Mouse (Mus musculus): ENCODE data around the gene E330009J07Rik. TPM values are rescaled to one million over a fixed set of nuclear protein-coding genes. Genes with fewer than 3 reads are reported as not detected.

E330009J07Rik gene
- polyA plus RNA-seq, 1 experiment, result 4.7 TPM

DNA sequence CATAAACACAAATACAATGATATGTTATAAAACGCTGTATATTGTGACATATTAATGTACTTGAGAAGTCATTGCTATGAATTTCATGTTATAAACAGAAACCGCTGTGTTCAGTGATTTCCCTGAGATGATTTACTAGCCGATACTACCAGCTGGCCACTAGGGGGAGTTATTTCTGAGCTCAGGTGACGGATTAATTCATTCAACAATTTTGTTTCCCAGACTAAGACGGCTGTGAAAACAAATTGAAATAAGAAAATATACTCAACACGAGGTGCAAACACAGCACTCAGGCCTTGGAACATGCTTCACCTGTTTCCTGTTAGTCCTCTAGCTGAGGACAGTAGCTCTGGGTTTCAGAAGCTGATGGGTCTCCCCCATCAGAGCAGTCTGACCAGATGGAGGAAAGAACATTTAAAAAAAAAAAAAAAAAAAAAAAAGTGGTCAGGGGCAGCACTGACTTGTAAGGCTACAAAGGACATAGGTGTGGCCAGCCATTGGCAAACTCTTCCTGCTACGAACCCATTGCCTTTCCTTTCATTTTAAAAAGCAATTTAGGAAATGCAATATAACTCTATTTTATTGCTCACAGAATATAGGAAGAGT is 18.6 kb upstream of the E330009J07Rik start:
- H3K27me3 ChIP-seq (ENCODE audit: control insufficient read depth, insufficient read depth, low read length), result no peaks in the 10 kb centered on the region
- no peak overlapping the region for H3K27ac ChIP-seq (ENCODE audit: insufficient read depth, low read length)
- no peaks in the 10 kb centered on the region for H3K36me3 ChIP-seq (ENCODE audit: control insufficient read depth, insufficient read depth, low read length)
- H3K4me3 ChIP-seq (ENCODE audit: extremely low read depth, insufficient read depth, insufficient read length), result no peak overlapping the region
- DNase-seq (ENCODE audit: low read depth in 1 of 2, low spot score in 2 of 2), result no peak
- no peak for TF ChIP-seq CTCF (IDR thresholded peaks at IDR 0.05; ENCODE audit: extremely low read depth, insufficient read depth, insufficient read length, insufficient replicate concordance)
- TF ChIP-seq POLR2A (IDR thresholded peaks at IDR 0.05; ENCODE audit: low read depth, low read length), result no peak
- H3K4me1 ChIP-seq (ENCODE audit: control insufficient read depth, insufficient read depth, insufficient read length), result no peaks in the 10 kb centered on the region
- 22% methylated on average over 7 of the region's 7 CpGs for whole genome bisulfite sequencing

DNA sequence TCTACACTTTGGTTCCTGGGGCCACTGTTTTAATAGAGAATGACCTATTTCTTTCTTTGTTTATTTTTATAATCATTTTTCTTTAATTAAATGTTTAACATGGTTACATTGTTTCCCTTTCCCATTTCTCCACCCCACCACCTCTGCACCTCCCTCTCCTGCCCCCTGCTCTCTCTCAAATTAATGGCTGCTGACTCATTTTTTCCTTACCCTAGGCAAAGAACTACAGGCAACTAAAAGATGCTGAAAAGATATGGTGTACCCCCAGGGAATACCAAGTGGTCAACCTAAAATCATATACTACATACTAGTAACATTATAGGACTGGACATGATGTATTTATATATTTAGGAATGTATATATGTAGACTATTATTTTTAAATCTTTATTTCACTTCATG is 12.7 kb upstream of the E330009J07Rik start:
- Histone ChIP-seq H3K4me1 (ENCODE audit: control insufficient read depth, insufficient read depth, insufficient read length) (no peaks in the 10 kb centered on the region), H3K27ac (ENCODE audit: insufficient read depth, low read length) (no peak overlapping the region), H3K27me3 (ENCODE audit: control insufficient read depth, insufficient read depth, low read length) (no peaks in the 10 kb centered on the region), H3K4me3 (ENCODE audit: extremely low read depth, insufficient read depth, insufficient read length) (no peak overlapping the region), H3K36me3 (ENCODE audit: control insufficient read depth, insufficient read depth, low read length) (no peaks in the 10 kb centered on the region)
- no peak for DNase-seq (ENCODE audit: low read depth in 1 of 2, low spot score in 2 of 2)
- TF ChIP-seq POLR2A (IDR thresholded peaks at IDR 0.05; ENCODE audit: low read depth, low read length), result no peak
- no peak for TF ChIP-seq CTCF (IDR thresholded peaks at IDR 0.05; ENCODE audit: extremely low read depth, insufficient read depth, insufficient read length, insufficient replicate concordance)

DNA sequence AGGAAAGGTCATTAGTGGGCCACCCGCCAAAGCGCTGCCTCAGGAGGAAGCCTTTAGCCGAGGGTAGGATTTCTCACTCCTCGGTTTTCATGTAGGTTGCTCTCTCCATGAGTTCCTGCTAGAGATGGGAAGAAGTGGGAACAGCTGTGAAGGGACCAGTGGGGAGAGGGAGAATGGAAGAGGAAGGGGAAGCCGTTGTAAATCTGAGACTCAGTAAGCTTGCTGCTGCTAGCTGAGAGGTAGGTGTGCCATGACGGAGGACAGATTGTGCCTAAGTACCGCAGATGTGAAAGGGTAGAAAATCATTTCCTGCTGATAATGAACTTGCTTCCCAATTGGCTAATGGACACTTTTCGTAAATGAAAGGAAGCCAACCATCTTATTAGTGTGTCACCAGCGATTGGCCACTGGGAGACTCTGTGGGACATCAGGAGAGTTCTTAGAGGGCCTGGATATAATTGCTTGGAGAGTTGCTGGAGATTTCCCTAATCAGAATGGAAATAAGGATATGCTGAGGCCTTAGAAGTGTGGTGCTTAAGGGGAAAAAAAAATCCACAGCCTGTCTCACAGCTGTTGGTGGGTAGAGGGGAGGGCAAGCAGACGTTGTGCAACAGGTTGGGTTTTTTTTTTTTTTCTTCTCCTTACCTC is 7.5 kb upstream of the E330009J07Rik start:
- TF ChIP-seq CTCF (IDR thresholded peaks at IDR 0.05; ENCODE audit: extremely low read depth, insufficient read depth, insufficient read length, insufficient replicate concordance) (no peak), POLR2A (IDR thresholded peaks at IDR 0.05; ENCODE audit: low read depth, low read length) (no peak)
- no peaks in the 10 kb centered on the region for H3K36me3 ChIP-seq (ENCODE audit: control insufficient read depth, insufficient read depth, low read length)
- no peak for DNase-seq (ENCODE audit: low read depth in 1 of 2, low spot score in 2 of 2)
- H3K4me1 ChIP-seq (ENCODE audit: control insufficient read depth, insufficient read depth, insufficient read length), result no peaks in the 10 kb centered on the region
- no peaks in the 10 kb centered on the region; the same call in 1 of the 2 replicates for H3K27me3 ChIP-seq (ENCODE audit: control insufficient read depth, insufficient read depth, low read length)
- no peak overlapping the region for H3K4me3 ChIP-seq (ENCODE audit: extremely low read depth, insufficient read depth, insufficient read length)
- no peak overlapping the region for H3K27ac ChIP-seq (ENCODE audit: insufficient read depth, low read length)
- WGBS, result 38% methylated on average over 10 of the region's 10 CpGs

DNA sequence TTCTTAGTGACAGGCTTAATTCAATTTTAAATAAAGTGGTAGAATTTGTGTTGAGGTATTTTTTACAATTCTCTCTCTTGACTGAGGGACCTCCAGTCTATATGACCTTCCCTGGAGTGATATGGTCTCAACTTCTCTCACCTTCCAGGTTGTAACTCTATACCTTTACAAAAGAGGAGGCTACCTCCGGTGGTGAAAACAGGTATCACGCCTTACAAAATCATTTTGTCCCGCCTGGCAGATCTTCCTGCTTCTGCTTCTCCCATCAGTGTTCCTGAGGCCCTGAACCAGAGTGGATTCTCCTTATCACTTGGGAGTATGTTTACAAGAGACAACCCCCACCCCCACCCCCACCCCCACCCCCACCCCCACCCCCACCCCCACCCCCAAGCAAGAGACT is 5.8 kb upstream of the E330009J07Rik start:
- no peak overlapping the region for H3K4me3 ChIP-seq (ENCODE audit: extremely low read depth, insufficient read depth, insufficient read length)
- no peaks in the 10 kb centered on the region; the same call in 1 of the 2 replicates for H3K27me3 ChIP-seq (ENCODE audit: control insufficient read depth, insufficient read depth, low read length)
- 49% methylated on average over 3 of the region's 3 CpGs for WGBS
- no peaks in the 10 kb centered on the region for H3K4me1 ChIP-seq (ENCODE audit: control insufficient read depth, insufficient read depth, insufficient read length)
- no peaks in the 10 kb centered on the region for H3K36me3 ChIP-seq (ENCODE audit: control insufficient read depth, insufficient read depth, low read length)
- no peak overlapping the region for H3K27ac ChIP-seq (ENCODE audit: insufficient read depth, low read length)
- no peak for DNase-seq (ENCODE audit: low read depth in 1 of 2, low spot score in 2 of 2)
- no peak for TF ChIP-seq POLR2A (IDR thresholded peaks at IDR 0.05; ENCODE audit: low read depth, low read length)
- TF ChIP-seq CTCF (IDR thresholded peaks at IDR 0.05; ENCODE audit: extremely low read depth, insufficient read depth, insufficient read length, insufficient replicate concordance), result 0 out of 2 replicates have a peak, but pooled peaks have one; percentile 5

DNA sequence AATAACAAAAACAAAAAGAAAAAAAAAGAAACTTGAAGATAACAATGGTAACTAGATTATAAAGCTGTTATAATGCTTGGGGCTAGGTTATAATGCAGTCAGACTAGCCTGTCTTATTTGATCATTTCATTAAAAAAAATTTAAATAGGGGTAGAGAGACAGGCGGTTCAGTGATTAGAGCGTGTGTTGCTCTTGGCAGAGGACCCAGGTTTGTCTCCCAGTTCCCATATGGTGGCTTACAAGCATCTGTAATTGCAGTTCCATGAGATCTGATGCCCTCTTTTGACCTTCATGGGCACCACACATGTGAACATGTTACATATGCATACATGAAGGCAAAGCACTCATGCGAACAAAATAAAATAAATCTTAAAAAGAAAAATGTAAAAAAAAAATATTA is 5.3 kb upstream of the E330009J07Rik start:
- no peaks in the 10 kb centered on the region for H3K36me3 ChIP-seq (ENCODE audit: control insufficient read depth, insufficient read depth, low read length)
- no peaks in the 10 kb centered on the region; the same call in 1 of the 2 replicates for H3K27me3 ChIP-seq (ENCODE audit: control insufficient read depth, insufficient read depth, low read length)
- no peak for TF ChIP-seq CTCF (IDR thresholded peaks at IDR 0.05; ENCODE audit: extremely low read depth, insufficient read depth, insufficient read length, insufficient replicate concordance)
- no peak for TF ChIP-seq POLR2A (IDR thresholded peaks at IDR 0.05; ENCODE audit: low read depth, low read length)
- H3K4me3 ChIP-seq (ENCODE audit: extremely low read depth, insufficient read depth, insufficient read length), result no peak overlapping the region
- no peak for DNase-seq (ENCODE audit: low read depth in 1 of 2, low spot score in 2 of 2)
- no peak overlapping the region for H3K27ac ChIP-seq (ENCODE audit: insufficient read depth, low read length)
- no peaks in the 10 kb centered on the region for H3K4me1 ChIP-seq (ENCODE audit: control insufficient read depth, insufficient read depth, insufficient read length)
- WGBS, result 83% methylated on average over 3 of the region's 3 CpGs

DNA sequence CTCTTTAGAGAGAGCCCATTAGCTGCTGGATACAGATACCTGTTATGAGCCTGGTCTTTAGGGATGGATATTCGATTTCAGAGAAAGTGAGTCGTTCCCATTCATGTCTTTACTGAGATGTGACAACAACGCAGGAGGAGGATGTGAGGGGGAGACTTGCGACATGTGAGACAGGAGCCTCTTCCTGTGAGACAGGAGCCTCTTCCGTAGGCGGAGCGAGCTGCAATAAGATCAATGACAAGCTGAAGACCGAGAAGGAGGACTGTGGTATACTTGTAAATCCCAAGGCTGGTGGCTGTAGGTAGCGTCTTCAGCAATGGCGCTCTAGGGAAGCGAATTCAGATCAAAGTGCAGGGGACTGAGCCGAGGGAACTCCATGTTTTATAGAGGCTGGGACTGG is 3.8 kb upstream of the E330009J07Rik start:
- H3K4me3 ChIP-seq (ENCODE audit: extremely low read depth, insufficient read depth, insufficient read length), result no peak overlapping the region

DNA sequence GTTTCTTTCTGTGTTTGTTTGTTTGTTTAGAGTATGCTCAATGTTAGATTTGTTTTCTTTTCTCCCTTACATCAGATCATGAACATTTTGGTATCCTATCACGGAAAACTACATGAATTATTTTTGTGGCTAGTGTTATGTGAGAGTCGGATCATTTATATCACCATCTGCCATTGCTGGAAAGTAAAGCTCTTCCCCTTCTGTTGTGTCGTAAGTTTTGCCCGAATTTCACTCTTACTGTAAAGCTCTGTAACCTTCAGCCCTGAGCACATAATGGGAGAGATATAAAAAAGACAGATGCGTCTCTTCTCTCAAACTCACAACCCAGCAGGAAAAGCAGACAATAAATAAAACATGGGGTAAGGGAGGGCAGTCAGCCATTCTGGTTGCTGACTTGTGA is 3.0 kb upstream of the E330009J07Rik start, which contains the start of gene Wee2:
Gene Wee2, plus strand, starts transcription at position 153 of the 400 bp plus-strand sequence.
- H3K4me3 ChIP-seq (ENCODE audit: extremely low read depth, insufficient read depth, insufficient read length), result no peak within 1 kb of the TSS
- no peak within 1 kb of the TSS for H3K27ac ChIP-seq (ENCODE audit: insufficient read depth, low read length)
- H3K36me3 ChIP-seq (ENCODE audit: control insufficient read depth, insufficient read depth, low read length), result no peaks in the 10 kb centered on the region
- 80% methylated on average over 5 of the region's 5 CpGs for WGBS
- H3K4me1 ChIP-seq (ENCODE audit: control insufficient read depth, insufficient read depth, insufficient read length), result peaks cover 5% of the 10 kb centered on the region
- no peak for TF ChIP-seq CTCF (IDR thresholded peaks at IDR 0.05; ENCODE audit: extremely low read depth, insufficient read depth, insufficient read length, insufficient replicate concordance)
- TF ChIP-seq POLR2A (IDR thresholded peaks at IDR 0.05; ENCODE audit: low read depth, low read length), result no peak
- no peak for DNase-seq (ENCODE audit: low read depth in 1 of 2, low spot score in 2 of 2)
- H3K27me3 ChIP-seq (ENCODE audit: control insufficient read depth, insufficient read depth, low read length), result peaks cover 3% of the 10 kb centered on the region; the same call in 1 of the 2 replicates

More for the DNA sequence above, 3.8 kb upstream of the E330009J07Rik start:
- no peak for TF ChIP-seq POLR2A (IDR thresholded peaks at IDR 0.05; ENCODE audit: low read depth, low read length)
- no peak for TF ChIP-seq CTCF (IDR thresholded peaks at IDR 0.05; ENCODE audit: extremely low read depth, insufficient read depth, insufficient read length, insufficient replicate concordance)
- H3K27ac ChIP-seq (ENCODE audit: insufficient read depth, low read length), result no peak overlapping the region
- peaks cover 3% of the 10 kb centered on the region; the same call in 1 of the 2 replicates for H3K27me3 ChIP-seq (ENCODE audit: control insufficient read depth, insufficient read depth, low read length)
- no peak for DNase-seq (ENCODE audit: low read depth in 1 of 2, low spot score in 2 of 2)
- H3K36me3 ChIP-seq (ENCODE audit: control insufficient read depth, insufficient read depth, low read length), result no peaks in the 10 kb centered on the region
- 18% methylated on average over 12 of the region's 12 CpGs for WGBS
- peaks cover 4% of the 10 kb centered on the region for H3K4me1 ChIP-seq (ENCODE audit: control insufficient read depth, insufficient read depth, insufficient read length)
